In genomic region chr10:4530638-4531235, GRCm38 (mm10) we compare ENCODE assay signal across 20 mouse cellular contexts. TPM values are rescaled to one million over a fixed set of nuclear protein-coding genes. Genes with fewer than 3 reads are reported as not detected.
DNase-seq lines count a peak whose midpoint lies in the region; TF ChIP-seq lines count a peak whose summit lies in the region.
"Had no signal": no experiment of that assay in that cellular context is flagged by ENCODE, and none has a peak within 500 bp of the region (broad histone marks: within the 10 kb centered on the region; RNA-seq: fewer than 3 reads in every experiment).

No protein-coding gene starts in this region.

- DNase-seq in adrenal gland, adult (ENCODE audit: inconsistent age in 2 of 2, low spot score in 1 of 2): peak; percentile 10 to 89
- no peak for DNase-seq in adrenal gland, postnatal 25 days
- peak; percentile 56 for DNase-seq in adrenal gland, postnatal 10 days
- DNase-seq in kidney, adult 2 months: peak; percentile 86
- DNase-seq in kidney, postnatal 25 days: peak; percentile 67 to 74
- no peak for DNase-seq in embryo, embryonic 10.5 days (ENCODE audit: low spot score)
- DNase-seq in gastrocnemius, postnatal 36 days: no peak
- no peak for DNase-seq in cerebellum, postnatal 10 days
- DNase-seq: cerebellum, adult 8-10 months; embryo, embryonic 11 days; lung, embryonic 14.5 days; right cerebral cortex, postnatal 4 days; thymus, adult 2 months had no signal

- H3K27ac ChIP-seq in kidney, adult 2 months (ENCODE audit: insufficient read depth, low read depth, low read length): peak overlapping the region; percentile 92
- H3K27ac ChIP-seq: forebrain, embryonic 13.5 days; hindbrain, embryonic 10.5 days; left cerebral cortex, adult 2 months; limb, embryonic 13.5 days; neural tube, embryonic 13.5 days had no signal

- no peaks in the 10 kb centered on the region for H3K36me3 ChIP-seq in kidney, adult 2 months (ENCODE audit: control insufficient read depth, insufficient read depth, low read length)
- H3K36me3 ChIP-seq: hindbrain, embryonic 10.5 days; limb, embryonic 13.5 days; neural tube, embryonic 13.5 days had no signal

- H3K27me3 ChIP-seq in kidney, adult 2 months (replicated peaks; ENCODE audit: control insufficient read depth, insufficient read depth, low read length): no peaks in the 10 kb centered on the region
- H3K27me3 ChIP-seq: forebrain, embryonic 13.5 days; limb, embryonic 13.5 days; neural tube, embryonic 13.5 days had no signal

- intact Hi-C loops in gastrocnemius, postnatal 36 days (cut with DNase I): no loop called here

- TF ChIP-seq POLR2A in kidney, adult 2 months (IDR thresholded peaks at IDR 0.05; ENCODE audit: low read depth, low read length): no peak

- H3K4me3 ChIP-seq in kidney, adult 2 months (ENCODE audit: insufficient read depth, low read depth, low read length): 0 out of 2 replicates have a peak overlapping the region, but pooled peaks have one; percentile 22
- H3K4me3 ChIP-seq: forebrain, embryonic 13.5 days; hindbrain, embryonic 10.5 days; left cerebral cortex, adult 2 months; limb, embryonic 13.5 days; megakaryocyte, embryonic 14.5 days; neural tube, embryonic 13.5 days had no signal

- no peak for TF ChIP-seq CTCF in kidney, adult 2 months (conservative IDR thresholded peaks at IDR 0.05; ENCODE audit: insufficient read depth, insufficient read length, low read depth, low read length)

- 47% methylated on average over 9 of the region's 9 CpGs for WGBS in kidney, adult 2 months

- peaks cover 7% of the 10 kb centered on the region; the same call in 1 of the 2 replicates for H3K4me1 ChIP-seq in kidney, adult 2 months (ENCODE audit: control insufficient read depth, insufficient read depth, low read length)
- H3K4me1 ChIP-seq: forebrain, embryonic 13.5 days; limb, embryonic 13.5 days; megakaryocyte, embryonic 14.5 days had no signal

RNA-seq across cellular contexts. Expression of gene Ccdc170, which starts 48.4 kb away (rescaled TPM):
- total RNA-seq in adrenal gland, postnatal 25 days (2021): 2.0 TPM in 1 of 2 replicates, not detected in the other
- under 1 TPM; 0.57 to 0.82 TPM for total RNA-seq in adrenal gland, postnatal 10 days (2021)
- polyA plus RNA-seq in kidney, adult 2 months (2012; rRNA removed): 3.8 and 5.0 TPM in 2 replicates
- total RNA-seq in gastrocnemius, postnatal 36 days (2021): under 1 TPM; 0.27 to 0.59 TPM
- polyA plus RNA-seq: heart, embryonic 14.5 days; neural tube, embryonic 13.5 days had no signal

Comparison
In these comparisons a context has a peak if more than half of its experiments do, and no peak if none do; other contexts are left out.
1. DNase-seq: peak in adrenal gland, adult (2 of 2), adrenal gland, postnatal 10 days (single experiment), kidney, adult 2 months (single experiment) and kidney, postnatal 25 days (2 of 2); none in adrenal gland, postnatal 25 days (single experiment), embryo, embryonic 10.5 days (single experiment), gastrocnemius, postnatal 36 days (0 of 2) and cerebellum, postnatal 10 days (0 of 2).